Mouse (Mus musculus): ENCODE measurements around the gene Erlin1.

Gene Erlin1

DNA sequence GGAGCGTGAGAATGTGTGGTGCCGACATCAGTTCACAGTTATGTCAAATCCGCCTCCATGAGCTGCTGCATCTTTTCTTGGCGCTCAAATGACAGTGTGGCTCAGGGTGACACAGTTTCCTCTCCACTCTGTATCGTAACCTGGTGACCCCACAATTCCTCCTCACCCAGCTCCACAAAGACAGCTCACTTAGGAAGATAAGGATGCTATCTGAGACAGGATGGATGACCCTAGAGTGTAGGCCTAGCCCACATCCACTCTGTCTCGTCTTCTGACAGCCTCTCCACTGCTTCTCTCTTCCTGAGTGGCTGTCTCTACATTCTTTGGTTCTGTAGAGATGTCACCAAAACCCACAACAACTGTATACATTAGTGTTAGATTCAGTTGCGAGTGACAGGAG lies 74.2 kb downstream of the Erlin1 start:
- DNase-seq = no peak

DNA sequence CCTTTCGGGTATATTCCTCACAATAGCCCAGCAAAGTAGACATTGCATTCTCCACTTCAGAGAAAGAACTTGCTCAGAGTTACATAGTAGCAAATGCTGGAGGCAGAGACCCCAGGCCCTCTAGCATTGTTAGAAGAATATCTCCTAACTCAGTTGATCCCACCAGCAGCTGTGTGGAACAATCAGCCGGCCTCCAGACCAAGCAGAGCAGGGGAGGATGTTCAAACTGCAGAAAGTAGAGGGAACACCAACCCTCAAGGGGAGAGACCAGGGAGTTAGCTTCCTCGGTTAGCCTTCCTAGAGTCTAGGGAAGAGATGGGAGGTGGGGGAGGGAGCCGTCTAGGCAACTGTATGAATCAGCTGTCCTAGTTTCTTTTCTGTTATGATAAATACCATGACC lies 77.1 kb downstream of the Erlin1 start:
- DNase-seq = no peak

DNA sequence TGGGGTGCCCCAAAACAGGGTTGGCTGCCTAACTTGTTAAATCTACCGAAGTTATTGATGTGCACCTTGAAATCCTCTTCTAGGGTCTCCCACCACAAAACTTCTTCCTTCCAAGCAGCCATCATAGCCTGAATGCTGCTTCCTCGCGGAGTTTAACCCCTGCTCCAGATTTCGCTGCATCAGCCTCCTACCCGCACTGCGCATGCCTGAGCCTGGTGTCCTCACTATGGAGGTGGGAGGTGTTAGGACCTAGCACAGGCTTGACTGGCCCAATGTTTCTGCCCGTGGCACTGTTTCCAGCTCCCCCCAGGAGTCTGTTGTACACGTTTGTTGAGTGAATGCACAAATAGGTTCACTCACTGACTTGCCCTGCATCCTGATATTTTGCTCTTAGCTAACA lies 79.2 kb downstream of the Erlin1 start:
- DNase-seq = no peak

DNA sequence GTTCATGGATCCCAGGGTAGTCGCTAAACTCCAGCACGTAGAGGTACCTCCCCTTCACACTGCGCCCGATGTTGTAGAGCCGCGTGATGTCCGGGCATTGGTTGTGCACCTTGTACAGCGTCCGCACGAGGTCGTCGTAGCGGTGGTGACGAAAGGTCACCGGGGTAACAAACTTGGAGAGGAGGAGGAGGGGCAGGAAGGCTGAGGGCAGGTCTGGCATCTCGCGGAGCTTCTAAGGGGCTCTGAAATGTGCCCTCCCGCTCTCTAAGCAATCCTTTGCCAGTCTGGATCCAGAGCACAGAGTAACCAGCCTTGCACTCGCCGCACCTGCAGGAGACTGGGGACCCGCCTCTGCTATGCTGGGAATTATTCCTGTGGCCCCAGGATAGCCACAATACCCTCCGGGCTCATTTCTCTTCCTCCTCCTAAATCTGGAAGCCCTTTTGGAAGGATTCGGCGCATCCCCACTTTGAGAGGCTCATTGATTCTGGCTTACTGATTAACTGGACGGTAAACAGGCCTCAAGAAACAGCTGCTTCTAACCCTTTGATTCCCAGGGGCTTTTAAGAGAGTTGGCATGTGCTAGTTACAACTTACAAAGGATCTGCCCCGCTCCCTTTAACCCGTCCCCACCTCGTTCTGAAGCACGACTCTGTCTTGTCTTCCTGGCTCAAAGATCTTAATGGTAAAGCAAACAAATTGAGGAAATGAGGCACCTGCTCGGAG lies 83.4 kb downstream of the Erlin1 start, which contains the start of gene Cpn1:
TSS of gene Cpn1 (minus strand) at position 488 of the 726 bp plus-strand sequence.
- peak; percentile 81 for DNase-seq

Data from kidney, adult 11 months (tissue).